Mouse (Mus musculus) kidney, adult 2 months (tissue): ENCODE data around the gene Gtf2h5.

ENCODE experiments used
- CTCF ChIP-seq: fragments of 200-500 bp; conservative IDR thresholded peaks from 2 replicates; pipeline ENCODE4 v1.5.1; 2011; ENCODE audit warnings: low read depth, mild to moderate bottlenecking, control low read depth, low read length, moderate library complexity, mixed read lengths; ENCODE audit not compliant: insufficient read depth, insufficient read length
- POLR2A ChIP-seq: fragments of 200-500 bp; IDR thresholded peaks from one replicate; pipeline ENCODE4 v1.6.1; 2011; ENCODE audit warnings: low read depth, low read length, control low read depth

DNA sequence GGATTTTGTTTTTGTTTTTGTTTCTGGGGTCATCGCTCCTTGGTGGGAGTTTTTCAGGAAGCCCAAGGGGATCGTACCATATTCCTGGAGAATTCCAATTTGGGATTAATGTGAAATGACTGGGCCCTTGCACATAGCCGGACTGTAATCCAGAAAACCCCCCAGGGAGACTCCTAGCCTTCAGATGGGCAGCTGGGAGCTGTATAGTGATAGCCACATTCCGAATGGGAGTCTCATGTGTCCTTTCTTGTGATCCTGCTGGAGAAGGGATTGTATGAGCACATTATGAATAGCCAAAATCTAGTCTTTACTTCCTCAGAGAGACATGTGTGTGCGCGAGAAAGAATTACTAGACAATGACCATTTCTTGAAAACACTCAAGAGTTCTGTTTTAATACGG is 28.6 kb downstream of the Gtf2h5 start:
- no peak for TF ChIP-seq CTCF
- no peak for TF ChIP-seq POLR2A
